Mouse (Mus musculus) hindbrain, embryonic 14.5 days (tissue): ENCODE data around the gene Cuta. TPM values are rescaled to one million over a fixed set of nuclear protein-coding genes. Genes with fewer than 3 reads are reported as not detected.

Source experiments
- ATAC-seq: fragments of 200-750 bp; cut with Nextera tagmentation; 2 replicates; pipeline ENCODE4 v1.8.0; 2017; ENCODE audit warnings: moderate number of reproducible peaks, mild to moderate bottlenecking, moderate TSS enrichment, moderate library complexity; ENCODE audit not compliant: low FRiP score
- DNase-seq: peaks from one replicate; pipeline ENCODE4 v3.0.0-alpha.2; 2015; ENCODE audit warnings: low spot score
- H3K27ac ChIP-seq: fragments of 300-500 bp; sonication (generic); 2 replicates; pipeline ENCODE4 v1.5.1; 2014; ENCODE audit warnings: mild to moderate bottlenecking, moderate library complexity
- H3K27me3 ChIP-seq: fragments of 300-500 bp; sonication (generic); 2 replicates; pipeline ENCODE4 v1.6.1; 2014; ENCODE audit warnings: mild to moderate bottlenecking, low read length, mixed read lengths; ENCODE audit not compliant: control insufficient read depth, insufficient read depth
- H3K36me3 ChIP-seq: fragments of 300-500 bp; sonication (generic); replicated peaks from 2 replicates; pipeline ENCODE4 v1.6.1; 2014; ENCODE audit not compliant: control insufficient read depth, insufficient read depth
- H3K4me1 ChIP-seq: fragments of 300-500 bp; sonication (generic); replicated peaks from 2 replicates; pipeline ENCODE4 v1.6.1; 2014; ENCODE audit warnings: antibody characterized with exemption, low read length, mixed read lengths; ENCODE audit not compliant: control insufficient read depth, insufficient read depth
- H3K4me2 ChIP-seq: fragments of 300-500 bp; sonication (generic); replicated peaks from 2 replicates; pipeline ENCODE4 v1.6.1; 2014; ENCODE audit warnings: mild to moderate bottlenecking, moderate library complexity
- H3K4me3 ChIP-seq: fragments of 300-500 bp; sonication (generic); replicated peaks from 2 replicates; pipeline ENCODE4 v1.5.1; 2014; ENCODE audit warnings: mild to moderate bottlenecking, low read length
- H3K9ac ChIP-seq: fragments of 300-500 bp; sonication (generic); 2 replicates; pipeline ENCODE4 v1.6.1; 2014
- H3K9me3 ChIP-seq: fragments of 300-500 bp; sonication (generic); 2 replicates; pipeline ENCODE4 v1.6.1; 2016; ENCODE audit warnings: low read length; ENCODE audit not compliant: control insufficient read depth
- WGBS: fragments of 180-500 bp; shearing (Covaris S2); extraction: QIAGEN DNeasy Blood & Tissue Kit; methylation state at CpG from one replicate; pipeline ENCODE4 v1.1.7; 2014; 5-methylcytosine and 5-hydroxymethylcytosine counted together
- microRNA-seq: library from miRNA; unstranded; fragments of <30 nt; microRNA quantifications from one replicate; pipeline ENCODE4, GENCODE M21; 2016
- polyA plus RNA-seq: library from polyadenylated mRNA; unstranded; fragments of >200 nt; fragmentation: Nextera tagmentation; extraction: Ambion mirVana; gene quantifications from 2 replicates; pipeline ENCODE4 v1.2.1, GENCODE M21; 2014

Cuta gene
- polyA plus RNA-seq, 1 experiment from 2014 or later, result 112 TPM

DNA sequence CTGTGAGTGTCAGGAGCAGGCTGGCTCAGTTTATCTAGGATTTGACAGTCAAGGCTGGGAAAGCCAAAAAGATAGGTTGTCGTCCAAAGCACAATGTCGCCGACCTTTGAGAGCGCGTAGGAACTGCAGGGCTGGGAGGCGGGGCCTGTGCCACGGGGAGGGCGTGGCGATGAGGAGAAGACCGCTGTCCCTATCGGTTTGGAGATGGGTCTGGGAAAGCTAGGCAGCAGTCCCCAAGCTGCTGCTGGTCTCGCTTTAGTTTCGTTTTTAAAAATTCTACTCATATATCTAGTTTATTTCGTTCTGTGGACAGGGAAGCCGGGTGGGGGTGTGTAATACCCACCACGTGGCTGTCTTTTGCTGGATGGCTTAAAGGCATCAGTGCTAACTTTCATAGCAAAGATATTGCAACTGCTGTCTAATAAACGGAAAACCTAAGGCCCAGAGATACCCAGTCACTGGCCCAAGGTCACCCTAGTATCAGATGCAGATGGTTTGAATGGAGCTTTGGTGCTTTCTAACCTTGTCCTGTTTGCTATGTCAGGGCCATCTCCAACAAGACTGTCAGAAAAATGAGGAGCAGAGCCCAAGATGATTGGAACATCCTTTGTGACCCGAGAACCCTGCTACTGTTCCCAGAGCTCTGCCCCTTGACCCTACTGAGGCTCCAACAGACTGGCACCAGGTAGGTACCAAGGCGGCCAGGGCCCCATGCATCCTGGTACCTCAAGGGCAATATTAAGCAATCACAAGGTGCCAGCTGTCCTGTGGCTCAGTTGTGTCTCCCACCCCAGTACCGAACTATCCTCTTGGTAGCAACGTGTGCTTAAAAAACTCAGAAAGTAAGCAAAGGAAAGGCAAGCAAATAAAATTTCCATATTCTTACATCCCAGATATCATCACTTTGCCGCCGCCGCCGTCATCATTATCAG, 54.1 kb downstream of the Cuta start:
- peaks cover 8% of the 10 kb centered on the region; the same call in 1 of the 2 replicates for H3K27me3 ChIP-seq
- H3K4me2 ChIP-seq, result peak overlapping the region; percentile 66
- 25% methylated on average over 24 of the region's 25 CpGs for WGBS
- H3K36me3 ChIP-seq, result no peaks in the 10 kb centered on the region
- DNase-seq (peak; percentile 66), ATAC-seq (no peak)
- peak overlapping the region; percentile 35 for H3K9ac ChIP-seq
- H3K27ac ChIP-seq, result no peak overlapping the region
- H3K4me3 ChIP-seq, result peak overlapping the region; percentile 35
- H3K9me3 ChIP-seq, result no peaks in the 10 kb centered on the region
- peaks cover 13% of the 10 kb centered on the region for H3K4me1 ChIP-seq

Small RNA genes within 50 kb of the gene (microRNA-seq; reads per million reads assigned to microRNA genes)
- gene Gm27775, result not detected
- 0.97 reads per million for gene Mir3083
- gene Mir6968, result 0.81 reads per million

Other genes starting within 250 kb of the Cuta start
- gene Crebrf, start 223.9 kb downstream of the Cuta start, polyA plus RNA-seq, result 10.2 and 10.5 TPM in 2 replicates
- 47.8 and 51.5 TPM in 2 replicates for gene Bnip1, start 158.5 kb downstream of the Cuta start, polyA plus RNA-seq
- gene Nkx2-5, start 94.6 kb downstream of the Cuta start, polyA plus RNA-seq, result not detected in 2 replicates
- 0.90 and 2.1 TPM in 2 replicates for gene Kifc5b, start 22.5 kb downstream of the Cuta start, polyA plus RNA-seq
- 20.6 and 23.3 TPM in 2 replicates for gene Phf1, start 6.5 kb downstream of the Cuta start, polyA plus RNA-seq
- gene Syngap1, start 1.7 kb upstream of the Cuta start, polyA plus RNA-seq, result 4.3 and 5.0 TPM in 2 replicates
- 9.7 and 11.1 TPM in 2 replicates for gene Zbtb9, start 33.6 kb upstream of the Cuta start, polyA plus RNA-seq
- gene Bak1, start 89.4 kb upstream of the Cuta start, polyA plus RNA-seq, result 5.9 and 6.9 TPM in 2 replicates
- gene Itpr3, start 117.7 kb upstream of the Cuta start, polyA plus RNA-seq, result 1.2 and 1.8 TPM in 2 replicates
- gene Uqcc2, start 194.3 kb upstream of the Cuta start, polyA plus RNA-seq, result 359 and 406 TPM in 2 replicates
- gene Ip6k3, start 228.2 kb upstream of the Cuta start, polyA plus RNA-seq, result 0.60 and 0.80 TPM in 2 replicates